Mouse (Mus musculus): ENCODE results near the gene Sox11. TPM values are rescaled to one million over a fixed set of nuclear protein-coding genes. Genes with fewer than 3 reads are reported as not detected.

The Sox11 gene
- polyA plus RNA-seq, 1 experiment, result not detected

GRCm38 (mm10) chr12:27357076-27357637 is 14.8 kb upstream of the Sox11 start:
- H3K4me3 ChIP-seq (ENCODE audit: insufficient read depth, low read depth, low read length), result no peak overlapping the region
- TF ChIP-seq CTCF (IDR thresholded peaks at IDR 0.05; ENCODE audit: insufficient read depth, low read depth, low read length) (no peak), POLR2A (IDR thresholded peaks at IDR 0.05; ENCODE audit: insufficient read depth, low read depth, low read length) (no peak)
- no peak overlapping the region for H3K27ac ChIP-seq (ENCODE audit: insufficient read depth, low read depth, low read length)
- 40% methylated on average over 12 of the region's 12 CpGs for WGBS
- peaks cover 4% of the 10 kb centered on the region; the same call in 1 of the 2 replicates for H3K4me1 ChIP-seq (ENCODE audit: control insufficient read depth, insufficient read depth, low read length)

GRCm38 (mm10) chr12:27356571-27356970 is 14.2 kb upstream of the Sox11 start:
- Histone ChIP-seq H3K4me1 (ENCODE audit: control insufficient read depth, insufficient read depth, low read length) (peaks cover 4% of the 10 kb centered on the region; the same call in 1 of the 2 replicates), H3K27ac (ENCODE audit: insufficient read depth, low read depth, low read length) (no peak overlapping the region), H3K4me3 (ENCODE audit: insufficient read depth, low read depth, low read length) (no peak overlapping the region)
- WGBS, result 92% methylated on average over 5 of the region's 5 CpGs
- TF ChIP-seq CTCF (IDR thresholded peaks at IDR 0.05; ENCODE audit: insufficient read depth, low read depth, low read length) (no peak), POLR2A (IDR thresholded peaks at IDR 0.05; ENCODE audit: insufficient read depth, low read depth, low read length) (no peak)

- Histone ChIP-seq H3K4me1 (ENCODE audit: control insufficient read depth, insufficient read depth, low read length) (no peaks in the 10 kb centered on the region; the same call in 1 of the 2 replicates), H3K4me3 (ENCODE audit: insufficient read depth, low read depth, low read length) (peak overlapping the region; percentile 73), H3K27ac (ENCODE audit: insufficient read depth, low read depth, low read length) (peak overlapping the region; percentile 15; the same call in 1 of the 2 replicates)
- 22% methylated on average over 17 of the region's 17 CpGs for WGBS
- TF ChIP-seq CTCF (IDR thresholded peaks at IDR 0.05; ENCODE audit: insufficient read depth, low read depth, low read length) (no peak), POLR2A (IDR thresholded peaks at IDR 0.05; ENCODE audit: insufficient read depth, low read depth, low read length) (no peak)
Observed at GRCm38 (mm10) chr12:27343606-27344410, 1.4 kb upstream of the Sox11 start.

GRCm38 (mm10) chr12:27342691-27343605 is 574 bp upstream of the Sox11 start:
- TF ChIP-seq CTCF (IDR thresholded peaks at IDR 0.05; ENCODE audit: insufficient read depth, low read depth, low read length) (peak; percentile 80), POLR2A (IDR thresholded peaks at IDR 0.05; ENCODE audit: insufficient read depth, low read depth, low read length) (peak; percentile 23; the same call in 1 of the 2 replicates)
- no peaks in the 10 kb centered on the region; the same call in 1 of the 2 replicates for H3K4me1 ChIP-seq (ENCODE audit: control insufficient read depth, insufficient read depth, low read length)
- H3K4me3 ChIP-seq (ENCODE audit: insufficient read depth, low read depth, low read length), result peak overlapping the region; percentile 73
- peak overlapping the region; percentile 15; the same call in 1 of the 2 replicates for H3K27ac ChIP-seq (ENCODE audit: insufficient read depth, low read depth, low read length)
- under 1% methylated on average over 83 of the region's 83 CpGs for WGBS

- TF ChIP-seq CTCF (IDR thresholded peaks at IDR 0.05; ENCODE audit: insufficient read depth, low read depth, low read length), result no peak
- TF ChIP-seq POLR2A (IDR thresholded peaks at IDR 0.05; ENCODE audit: insufficient read depth, low read depth, low read length), result no peak; the same call in 1 of the 2 replicates
- Histone ChIP-seq H3K4me1 (ENCODE audit: control insufficient read depth, insufficient read depth, low read length) (peaks cover 1% of the 10 kb centered on the region; the same call in 1 of the 2 replicates), H3K4me3 (ENCODE audit: insufficient read depth, low read depth, low read length) (peak overlapping the region; percentile 73), H3K27ac (ENCODE audit: insufficient read depth, low read depth, low read length) (peak overlapping the region; percentile 81)
- under 1% methylated on average over 80 of the region's 80 CpGs for WGBS
Observed at GRCm38 (mm10) chr12:27341130-27341870, 1.1 kb downstream of the Sox11 start.

- H3K4me3 ChIP-seq (ENCODE audit: insufficient read depth, low read depth, low read length), result peak overlapping the region; percentile 42
- peaks cover 3% of the 10 kb centered on the region; the same call in 1 of the 2 replicates for H3K4me1 ChIP-seq (ENCODE audit: control insufficient read depth, insufficient read depth, low read length)
- 4% methylated on average over 14 of the region's 14 CpGs for WGBS
- TF ChIP-seq POLR2A (IDR thresholded peaks at IDR 0.05; ENCODE audit: insufficient read depth, low read depth, low read length) (no peak), CTCF (IDR thresholded peaks at IDR 0.05; ENCODE audit: insufficient read depth, low read depth, low read length) (no peak)
- no peak overlapping the region for H3K27ac ChIP-seq (ENCODE audit: insufficient read depth, low read depth, low read length)
Observed at GRCm38 (mm10) chr12:27340451-27341035, 1.8 kb downstream of the Sox11 start.

GRCm38 (mm10) chr12:27339171-27339751 is 3.1 kb downstream of the Sox11 start:
- Histone ChIP-seq H3K4me3 (ENCODE audit: insufficient read depth, low read depth, low read length) (peak overlapping the region; percentile 62), H3K4me1 (ENCODE audit: control insufficient read depth, insufficient read depth, low read length) (peaks cover 3% of the 10 kb centered on the region; the same call in 1 of the 2 replicates), H3K27ac (ENCODE audit: insufficient read depth, low read depth, low read length) (peak overlapping the region; percentile 69)
- WGBS, result under 1% methylated on average over 47 of the region's 47 CpGs
- TF ChIP-seq CTCF (IDR thresholded peaks at IDR 0.05; ENCODE audit: insufficient read depth, low read depth, low read length), result no peak
- no peak for TF ChIP-seq POLR2A (IDR thresholded peaks at IDR 0.05; ENCODE audit: insufficient read depth, low read depth, low read length)

Measured in olfactory bulb, adult 2 months (tissue).